Mouse (Mus musculus) lung, postnatal 0 days (tissue): ENCODE measurements around the gene Olfr628.

Experiments
- CTCF ChIP-seq: IDR thresholded peaks from 2 replicates; pipeline ENCODE4 v1.5.1; 2016; ENCODE audit warnings: antibody characterized with exemption, mild to moderate bottlenecking
- EP300 ChIP-seq: IDR thresholded peaks from 2 replicates; pipeline ENCODE4 v1.6.1; 2016; ENCODE audit warnings: antibody characterized with exemption, mild to moderate bottlenecking, control low read depth

- TF ChIP-seq CTCF, result no peak
- TF ChIP-seq EP300, result no peak
Measured at GRCm38 (mm10) chr7:103771494-103771893, 41.3 kb downstream of the Olfr628 start, which contains the start of gene Olfr69.
